Comparison of ENCODE assay signal across 16 mouse cellular contexts in the genomic region with DNA sequence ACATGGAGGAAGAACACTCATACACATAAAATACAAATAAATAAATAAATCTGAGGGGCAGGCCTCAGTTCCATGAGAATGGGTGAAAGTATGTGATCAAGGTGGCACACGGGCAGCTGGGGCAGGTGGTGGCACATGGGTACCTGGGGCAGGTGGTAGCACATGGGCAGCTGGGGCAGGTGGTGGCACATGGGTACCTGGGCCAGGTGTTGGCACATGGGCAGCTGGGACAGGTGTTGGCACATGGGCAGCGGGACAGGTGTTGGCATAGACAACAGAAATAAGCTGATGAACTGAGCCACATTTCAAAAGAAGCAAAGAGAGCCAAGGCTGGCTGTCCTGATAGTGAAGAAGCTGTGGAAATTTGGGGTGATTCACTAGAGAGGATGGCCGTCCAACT. TPM values are rescaled to one million over a fixed set of nuclear protein-coding genes. Genes with fewer than 3 reads are reported as not detected.
DNase-seq lines count a peak whose midpoint lies in the region; TF ChIP-seq lines count a peak whose summit lies in the region.
"Had no signal": no experiment of that assay in that cellular context is flagged by ENCODE, and none has a peak within 500 bp of the region (broad histone marks: within the 10 kb centered on the region; RNA-seq: fewer than 3 reads in every experiment).

No protein-coding gene starts in this region.

- no peak overlapping the region for H3K4me3 ChIP-seq in myocyte

- H3ac ChIP-seq in myocyte (ENCODE audit: control insufficient read depth, insufficient read length) = no peak overlapping the region

- H3K27me3 ChIP-seq in myocyte (ENCODE audit: control insufficient read depth, insufficient read depth, insufficient read length) = peaks cover 17% of the 10 kb centered on the region
- H3K27me3 ChIP-seq: Patski had no signal

- H3K36me3 ChIP-seq in myocyte (ENCODE audit: control insufficient read depth, insufficient read depth) = no peaks in the 10 kb centered on the region
- H3K36me3 ChIP-seq: G1E had no signal

- no peak overlapping the region for H3K4me2 ChIP-seq in myocyte (ENCODE audit: low read depth)

- TF ChIP-seq POLR2A in myocyte (IDR thresholded peaks at IDR 0.05; ENCODE audit: insufficient read length, low read depth) = no peak

- peak; percentile 72 for DNase-seq in heart, adult 11 months
- DNase-seq in heart, adult 9 months (ENCODE audit: low spot score in 2 of 2) = no peak
- no peak for DNase-seq in right cerebral cortex, adult 2 months (ENCODE audit: low spot score in 2 of 2)
- DNase-seq: adrenal gland, adult 2 months; adrenal gland, adult 8-10 months; adrenal gland, postnatal 10 days; adrenal gland, postnatal 14 days; adrenal gland, postnatal 25 days; adrenal gland, postnatal 36 days; B cell, adult 2 months; cerebellum, adult 11 months; cerebellum, adult 11-12 months; cerebellum, adult 18-20 months had no signal

- no peaks in the 10 kb centered on the region for H3K79me2 ChIP-seq in myocyte (ENCODE audit: control insufficient read depth, insufficient read depth)

TF ChIP-seq in myocyte, 11 proteins besides CTCF, POLR2A, EP300 and RAD21:
- no peak for TF ChIP-seq TCF12 (IDR thresholded peaks at IDR 0.05; ENCODE audit: insufficient read depth, poor library complexity, severe bottlenecking)
- peak in 2 of 3 experiments; percentile 56 to 73 for TF ChIP-seq MYOG (IDR thresholded peaks at IDR 0.05; ENCODE audit: control insufficient read depth in 1 of 3, insufficient read depth in 1 of 3, insufficient read length in 2 of 3, low read depth in 2 of 3)
- no peak for TF ChIP-seq MAX (IDR thresholded peaks at IDR 0.05; ENCODE audit: low read depth)
- peak; percentile 38 for TF ChIP-seq TCF3 (IDR thresholded peaks at IDR 0.05; ENCODE audit: insufficient read length, low read depth)
- no peak for TF ChIP-seq POLR2AphosphoS2 (IDR thresholded peaks at IDR 0.05; ENCODE audit: insufficient read length, low read depth)
- peak in 2 of 3 experiments; percentile 10 to 60 for TF ChIP-seq MYOD1 (IDR thresholded peaks at IDR 0.05; ENCODE audit: control insufficient read depth in 1 of 3, insufficient read length in 2 of 3, low read depth in 2 of 3)

RNA-seq across cellular contexts. Expression of gene Tm9sf4, which starts 11.4 kb away (rescaled TPM):
- 55.4 TPM for polyA plus RNA-seq in myocyte (2012; fragmentation: generic; extraction: Trizol)

RNA-seq across cellular contexts. Expression of gene Hck, which starts 41.5 kb away (rescaled TPM):
- polyA plus RNA-seq in myocyte (2012; fragmentation: generic; extraction: Trizol) = 0.10 TPM
- polyA plus RNA-seq: G1E had no signal
